ENCODE assay signal across 10 mouse cellular contexts in the genomic region with DNA sequence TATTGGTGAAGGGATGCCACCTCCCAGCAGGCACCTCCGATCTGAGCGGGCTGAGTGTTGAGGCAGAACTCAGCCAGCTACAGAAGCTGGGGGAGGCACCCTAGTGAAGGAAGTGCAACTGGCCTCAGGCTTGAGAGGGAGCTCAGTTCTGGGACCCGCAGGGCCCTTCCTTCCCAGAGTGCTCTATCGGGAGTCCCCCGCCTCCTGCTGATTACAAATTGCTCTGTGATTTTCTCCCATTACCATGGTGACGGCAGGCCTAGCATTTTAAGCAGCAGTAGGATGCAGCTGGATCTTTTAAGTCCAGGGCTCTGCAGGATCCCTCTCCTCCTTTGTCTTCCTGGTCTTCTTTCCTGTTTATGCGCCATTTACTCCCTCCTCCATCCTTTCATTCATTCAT.
DNase-seq lines count a peak whose midpoint lies in the region; ATAC-seq and TF ChIP-seq lines count a peak whose summit lies in the region.
"Had no signal": no experiment of that assay in that cellular context is flagged by ENCODE, and none has a peak within 500 bp of the region (broad histone marks: within the 10 kb centered on the region; RNA-seq: fewer than 3 reads in every experiment).

No protein-coding gene starts in this region.

- H3K27ac ChIP-seq in layer of hippocampus, adult 2 months, result peak overlapping the region; percentile 81
- H3K27ac ChIP-seq in midbrain, embryonic 16.5 days (ENCODE audit: low read length), result peak overlapping the region; percentile 81
- H3K27ac ChIP-seq: macrophage had no signal

- no peaks in the 10 kb centered on the region for H3K36me3 ChIP-seq in midbrain, embryonic 16.5 days (ENCODE audit: control insufficient read depth, insufficient read depth, low read length)

- H3K4me1 ChIP-seq in midbrain, embryonic 16.5 days (ENCODE audit: control insufficient read depth, insufficient read depth, low read length), result peaks cover 33% of the 10 kb centered on the region

- peak overlapping the region; percentile 54 for H3K9ac ChIP-seq in midbrain, embryonic 16.5 days (ENCODE audit: low read depth, low read length)

- TF ChIP-seq CTCF in layer of hippocampus, adult 2 months (conservative IDR thresholded peaks at IDR 0.05), result no peak

- intact Hi-C loops in gastrocnemius, postnatal 36 days (cut with DNase I), result no loop called here

- 5% methylated on average over 7 of the region's 7 CpGs for WGBS in midbrain, embryonic 16.5 days

- H3K9me3 ChIP-seq in midbrain, embryonic 16.5 days (replicated peaks; ENCODE audit: control insufficient read depth, low read length, poor library complexity, severe bottlenecking), result no peaks in the 10 kb centered on the region

- no peaks in the 10 kb centered on the region for H3K27me3 ChIP-seq in midbrain, embryonic 16.5 days (ENCODE audit: control insufficient read depth, insufficient read depth, low read depth, low read length)

- DNase-seq in layer of hippocampus, adult 2 months (ENCODE audit: low spot score in 2 of 2), result peak; percentile 37 to 72
- no peak for DNase-seq in layer of hippocampus, postnatal 25 days (ENCODE audit: extremely low spot score in 1 of 2, low spot score in 1 of 2)
- peak; percentile 77 for DNase-seq in brain, embryonic 18.5 days (ENCODE audit: low read depth, low spot score)
- DNase-seq in frontal cortex, postnatal 10 days (ENCODE audit: low spot score in 2 of 2), result peak; percentile 53 to 68
- no peak for DNase-seq in cerebellum, postnatal 4 days (ENCODE audit: low spot score in 2 of 2)
- DNase-seq in gastrocnemius, postnatal 36 days, result no peak
- DNase-seq: cerebellum, adult 9-10 months had no signal

- H3K4me3 ChIP-seq in layer of hippocampus, adult 2 months, result no peak overlapping the region
- no peak overlapping the region for H3K4me3 ChIP-seq in midbrain, embryonic 16.5 days (ENCODE audit: low read depth, low read length)

- H3K4me2 ChIP-seq in midbrain, embryonic 16.5 days (ENCODE audit: low read length), result peak overlapping the region; percentile 21; the same call in 1 of the 2 replicates

- ATAC-seq in midbrain, embryonic 16.5 days, result peak; percentile 70
- ATAC-seq in erythroid progenitor cell, adult 5-6 weeks (replicated peaks; ENCODE audit: low FRiP score, poor library complexity, severe bottlenecking), result no peak

Comparison
In these comparisons a context has a peak if more than half of its experiments do, and no peak if none do; other contexts are left out.
1. DNase-seq: peak in layer of hippocampus, adult 2 months (2 of 2), brain, embryonic 18.5 days (single experiment) and frontal cortex, postnatal 10 days (2 of 2); none in layer of hippocampus, postnatal 25 days (0 of 2), cerebellum, postnatal 4 days (0 of 2) and gastrocnemius, postnatal 36 days (0 of 2).